19 mouse cellular contexts compared by ENCODE assay signal in genomic region chr2:179865097-179865496, GRCm38 (mm10).
DNase-seq lines count a peak whose midpoint lies in the region; ATAC-seq and TF ChIP-seq lines count a peak whose summit lies in the region.
"Had no signal": no experiment of that assay in that cellular context is flagged by ENCODE, and none has a peak within 500 bp of the region (broad histone marks: within the 10 kb centered on the region; RNA-seq: fewer than 3 reads in every experiment).

No protein-coding gene starts in this region.

- no peaks in the 10 kb centered on the region for H3K27me3 ChIP-seq in forebrain, postnatal 0 days (ENCODE audit: insufficient read depth, low read length)
- peaks cover 7% of the 10 kb centered on the region; the same call in 1 of the 2 replicates for H3K27me3 ChIP-seq in forebrain, embryonic 10.5 days (ENCODE audit: poor library complexity, severe bottlenecking)
- H3K27me3 ChIP-seq in stomach, postnatal 0 days (ENCODE audit: control insufficient read depth, insufficient read depth, low read length): no peaks in the 10 kb centered on the region
- H3K27me3 ChIP-seq: hindbrain, embryonic 15.5 days had no signal

- peaks cover 7% of the 10 kb centered on the region; the same call in 1 of the 2 replicates for H3K4me1 ChIP-seq in forebrain, postnatal 0 days (ENCODE audit: insufficient read depth)
- peaks cover 21% of the 10 kb centered on the region for H3K4me1 ChIP-seq in forebrain, embryonic 10.5 days
- H3K4me1 ChIP-seq in stomach, postnatal 0 days (replicated peaks; ENCODE audit: control insufficient read depth, insufficient read depth): no peaks in the 10 kb centered on the region

- no peak overlapping the region for H3K4me2 ChIP-seq in forebrain, postnatal 0 days (ENCODE audit: low read depth)
- no peak overlapping the region for H3K4me2 ChIP-seq in stomach, postnatal 0 days (replicated peaks; ENCODE audit: low read depth)
- H3K4me2 ChIP-seq: hindbrain, embryonic 15.5 days; limb, embryonic 12.5 days; midbrain, embryonic 12.5 days had no signal

- no peaks in the 10 kb centered on the region for H3K36me3 ChIP-seq in forebrain, postnatal 0 days (ENCODE audit: insufficient read depth)
- H3K36me3 ChIP-seq in forebrain, embryonic 10.5 days (replicated peaks): no peaks in the 10 kb centered on the region; the same call in 1 of the 2 replicates
- H3K36me3 ChIP-seq in stomach, postnatal 0 days (ENCODE audit: control insufficient read depth, insufficient read depth, low read length): no peaks in the 10 kb centered on the region
- H3K36me3 ChIP-seq: hindbrain, embryonic 15.5 days; limb, embryonic 12.5 days; midbrain, embryonic 12.5 days had no signal

- TF ChIP-seq EP300 in stomach, postnatal 0 days (optimal IDR thresholded peaks at IDR 0.05): no peak

- no peak overlapping the region for H3K27ac ChIP-seq in forebrain, postnatal 0 days (ENCODE audit: low read depth, low read length)
- no peak overlapping the region for H3K27ac ChIP-seq in forebrain, embryonic 10.5 days
- H3K27ac ChIP-seq in layer of hippocampus, adult 2 months: no peak overlapping the region
- H3K27ac ChIP-seq in stomach, postnatal 0 days (replicated peaks): no peak overlapping the region
- H3K27ac ChIP-seq: heart, adult 2 months; hindbrain, embryonic 15.5 days; limb, embryonic 12.5 days; macrophage; midbrain, embryonic 12.5 days had no signal

- ATAC-seq in forebrain, postnatal 0 days: no peak
- no peak for ATAC-seq in stomach, postnatal 0 days (ENCODE audit: low FRiP score, low TSS enrichment)

- 86% methylated on average over 5 of the region's 5 CpGs for WGBS in forebrain, postnatal 0 days
- WGBS in forebrain, embryonic 10.5 days: 82% methylated on average over 5 of the region's 5 CpGs
- WGBS in stomach, postnatal 0 days: 79% methylated on average over 5 of the region's 5 CpGs

- no peak overlapping the region for H3K9ac ChIP-seq in forebrain, postnatal 0 days
- H3K9ac ChIP-seq in stomach, postnatal 0 days (ENCODE audit: low read length): no peak overlapping the region
- H3K9ac ChIP-seq: hindbrain, embryonic 15.5 days; limb, embryonic 12.5 days; midbrain, embryonic 12.5 days had no signal

- H3K4me3 ChIP-seq in forebrain, postnatal 0 days (ENCODE audit: low read depth, low read length): no peak overlapping the region
- H3K4me3 ChIP-seq in forebrain, embryonic 10.5 days: no peak overlapping the region
- H3K4me3 ChIP-seq in layer of hippocampus, adult 2 months: no peak overlapping the region
- H3K4me3 ChIP-seq in stomach, postnatal 0 days (ENCODE audit: low read depth, low read length): no peak overlapping the region
- H3K4me3 ChIP-seq: heart, adult 2 months; hindbrain, embryonic 15.5 days; limb, embryonic 12.5 days; midbrain, embryonic 12.5 days had no signal

- no peaks in the 10 kb centered on the region for H3K9me3 ChIP-seq in forebrain, postnatal 0 days (ENCODE audit: low read length)
- no peaks in the 10 kb centered on the region for H3K9me3 ChIP-seq in forebrain, embryonic 10.5 days
- H3K9me3 ChIP-seq in stomach, postnatal 0 days (ENCODE audit: control insufficient read depth, low read length): no peaks in the 10 kb centered on the region
- H3K9me3 ChIP-seq: hindbrain, embryonic 15.5 days; limb, embryonic 12.5 days; midbrain, embryonic 12.5 days had no signal

- no peak for DNase-seq in forebrain, postnatal 0 days
- no peak for DNase-seq in forebrain, embryonic 10.5 days (ENCODE audit: extremely low spot score, low spot score)
- DNase-seq in layer of hippocampus, adult 2 months (ENCODE audit: low spot score in 2 of 2): no peak
- no peak for DNase-seq in layer of hippocampus, adult 8-10 months (ENCODE audit: low spot score in 2 of 2)
- DNase-seq in retina, postnatal 1 day: peak; percentile 30
- no peak for DNase-seq in retina, embryonic 14.5 days (ENCODE audit: low spot score)
- no peak for DNase-seq in stomach, postnatal 0 days (ENCODE audit: low spot score)
- DNase-seq in urinary bladder, postnatal 10 days (ENCODE audit: low spot score): no peak
- DNase-seq: adrenal gland, postnatal 36 days; B cell, adult 2 months; cerebellum, adult 9-10 months; gastrocnemius, postnatal 10 days; heart, adult 2 months; kidney, adult 8-10 months; right cerebral cortex, postnatal 14 days had no signal

- TF ChIP-seq CTCF in forebrain, postnatal 0 days (IDR thresholded peaks at IDR 0.05; ENCODE audit: low read depth): peak; percentile 55
- TF ChIP-seq CTCF in layer of hippocampus, adult 2 months (conservative IDR thresholded peaks at IDR 0.05): peak; percentile 59
- TF ChIP-seq CTCF in stomach, postnatal 0 days (IDR thresholded peaks at IDR 0.05; ENCODE audit: low read depth): peak; percentile 60
